Mouse (Mus musculus) hindbrain, embryonic 14.5 days (tissue): ENCODE measurements at regions not wholly inside any gene's neighbourhood (a gene's known extent, or its start where the extent isn't known, plus 50 kb on each side); places are given as distances from the start of the nearest gene placed in this dataset.
"Not testable (repeated sequence)": the region's sequence is repeated elsewhere in the genome, so short reads cannot be mapped to it uniquely, and the experiment has no call there.

Experiments
- ATAC-seq: fragments of 200-750 bp; cut with Nextera tagmentation; 2 replicates; pipeline ENCODE4 v1.8.0; 2017; ENCODE audit warnings: moderate number of reproducible peaks, mild to moderate bottlenecking, moderate TSS enrichment, moderate library complexity; ENCODE audit not compliant: low FRiP score
- DNase-seq: peaks from one replicate; pipeline ENCODE4 v3.0.0-alpha.2; 2015; ENCODE audit warnings: low spot score
- H3K27ac ChIP-seq: fragments of 300-500 bp; sonication (generic); 2 replicates; pipeline ENCODE4 v1.5.1; 2014; ENCODE audit warnings: mild to moderate bottlenecking, moderate library complexity
- H3K27me3 ChIP-seq: fragments of 300-500 bp; sonication (generic); 2 replicates; pipeline ENCODE4 v1.6.1; 2014; ENCODE audit warnings: mild to moderate bottlenecking, low read length, mixed read lengths; ENCODE audit not compliant: control insufficient read depth, insufficient read depth
- H3K36me3 ChIP-seq: fragments of 300-500 bp; sonication (generic); replicated peaks from 2 replicates; pipeline ENCODE4 v1.6.1; 2014; ENCODE audit not compliant: control insufficient read depth, insufficient read depth
- H3K4me1 ChIP-seq: fragments of 300-500 bp; sonication (generic); replicated peaks from 2 replicates; pipeline ENCODE4 v1.6.1; 2014; ENCODE audit warnings: antibody characterized with exemption, low read length, mixed read lengths; ENCODE audit not compliant: control insufficient read depth, insufficient read depth
- H3K4me2 ChIP-seq: fragments of 300-500 bp; sonication (generic); replicated peaks from 2 replicates; pipeline ENCODE4 v1.6.1; 2014; ENCODE audit warnings: mild to moderate bottlenecking, moderate library complexity
- H3K4me3 ChIP-seq: fragments of 300-500 bp; sonication (generic); replicated peaks from 2 replicates; pipeline ENCODE4 v1.5.1; 2014; ENCODE audit warnings: mild to moderate bottlenecking, low read length
- H3K9ac ChIP-seq: fragments of 300-500 bp; sonication (generic); 2 replicates; pipeline ENCODE4 v1.6.1; 2014
- H3K9me3 ChIP-seq: fragments of 300-500 bp; sonication (generic); 2 replicates; pipeline ENCODE4 v1.6.1; 2016; ENCODE audit warnings: low read length; ENCODE audit not compliant: control insufficient read depth
- WGBS: fragments of 180-500 bp; shearing (Covaris S2); extraction: QIAGEN DNeasy Blood & Tissue Kit; methylation state at CpG from one replicate; pipeline ENCODE4 v1.1.7; 2014; 5-methylcytosine and 5-hydroxymethylcytosine counted together

GRCm38 (mm10) chr8:34280433-34280832 is 168.9 kb upstream of the Gm10131 start:
- ATAC-seq: no peak
- peak overlapping the region; percentile 3; the same call in 1 of the 2 replicates for H3K4me3 ChIP-seq
- no peak for DNase-seq
- peak overlapping the region; percentile 36 for H3K4me2 ChIP-seq
- 37% methylated on average over 11 of the region's 11 CpGs for WGBS
- no peaks in the 10 kb centered on the region for H3K4me1 ChIP-seq
- no peaks in the 10 kb centered on the region for H3K36me3 ChIP-seq
- H3K27ac ChIP-seq: no peak overlapping the region
- no peak overlapping the region for H3K9ac ChIP-seq
- H3K27me3 ChIP-seq: no peaks in the 10 kb centered on the region
- no peaks in the 10 kb centered on the region for H3K9me3 ChIP-seq

- Histone ChIP-seq H3K9me3 (no peaks in the 10 kb centered on the region), H3K4me2 (no peak overlapping the region), H3K27ac (no peak overlapping the region), H3K4me1 (no peaks in the 10 kb centered on the region), H3K27me3 (no peaks in the 10 kb centered on the region), H3K4me3 (no peak overlapping the region), H3K36me3 (no peaks in the 10 kb centered on the region), H3K9ac (no peak overlapping the region)
- WGBS: 75% methylated on average over 7 of the region's 7 CpGs
- ATAC-seq: no peak
- no peak for DNase-seq
These were observed 164.6 kb upstream of the Gm10131 start for GRCm38 (mm10) chr8:34275977-34276660.

- not testable (repeated sequence) for H3K9me3 ChIP-seq, DNase-seq, H3K27me3 ChIP-seq, H3K9ac ChIP-seq, H3K36me3 ChIP-seq, H3K4me2 ChIP-seq, H3K4me3 ChIP-seq, H3K4me1 ChIP-seq, H3K27ac ChIP-seq, ATAC-seq
- 93% methylated on average over 2 of the region's 2 CpGs for WGBS
These were observed 163.3 kb upstream of the Gm10131 start for GRCm38 (mm10) chr8:34274796-34275195.

- Histone ChIP-seq H3K27me3 (no peaks in the 10 kb centered on the region), H3K36me3 (no peaks in the 10 kb centered on the region), H3K4me3 (no peak overlapping the region), H3K9ac (no peak overlapping the region), H3K4me2 (no peak overlapping the region), H3K9me3 (no peaks in the 10 kb centered on the region), H3K27ac (no peak overlapping the region), H3K4me1 (no peaks in the 10 kb centered on the region)
- ATAC-seq (no peak), DNase-seq (no peak)
- WGBS: 92% methylated on average over 6 of the region's 6 CpGs
These were observed 162.6 kb upstream of the Gm10131 start for GRCm38 (mm10) chr8:34274171-34274570.

GRCm38 (mm10) chr8:34269848-34270247 is 158.3 kb upstream of the Gm10131 start:
- 80% methylated on average over 6 of the region's 6 CpGs for WGBS

GRCm38 (mm10) chr8:34268806-34269520 is 157.4 kb upstream of the Gm10131 start:
- WGBS: 96% methylated on average over 18 of the region's 18 CpGs

More at GRCm38 (mm10) chr8:34269848-34270247, 158.3 kb upstream of the Gm10131 start:
- no peak overlapping the region for H3K4me2 ChIP-seq
- no peak overlapping the region for H3K27ac ChIP-seq
- no peak for DNase-seq
- H3K4me3 ChIP-seq: no peak overlapping the region
- H3K9me3 ChIP-seq: no peaks in the 10 kb centered on the region
- no peaks in the 10 kb centered on the region for H3K36me3 ChIP-seq
- H3K4me1 ChIP-seq: no peaks in the 10 kb centered on the region
- no peak for ATAC-seq
- no peaks in the 10 kb centered on the region for H3K27me3 ChIP-seq
- no peak overlapping the region for H3K9ac ChIP-seq

GRCm38 (mm10) chr8:34254978-34255377 is 143.4 kb upstream of the Gm10131 start:
- 86% methylated on average over 2 of the region's 2 CpGs for WGBS
- no peak for DNase-seq
- no peak for ATAC-seq
- H3K4me3 ChIP-seq: no peak overlapping the region
- no peaks in the 10 kb centered on the region; the same call in 1 of the 2 replicates for H3K4me1 ChIP-seq
- H3K27me3 ChIP-seq: no peaks in the 10 kb centered on the region
- no peak overlapping the region for H3K4me2 ChIP-seq
- H3K27ac ChIP-seq: no peak overlapping the region
- no peaks in the 10 kb centered on the region for H3K9me3 ChIP-seq
- H3K36me3 ChIP-seq: no peaks in the 10 kb centered on the region
- no peak overlapping the region for H3K9ac ChIP-seq

More at GRCm38 (mm10) chr8:34268806-34269520, 157.4 kb upstream of the Gm10131 start:
- no peak overlapping the region for H3K9ac ChIP-seq
- H3K4me2 ChIP-seq: no peak overlapping the region
- no peak overlapping the region for H3K4me3 ChIP-seq
- DNase-seq (no peak), ATAC-seq (no peak)
- H3K27ac ChIP-seq: no peak overlapping the region
- H3K9me3 ChIP-seq: no peaks in the 10 kb centered on the region
- H3K27me3 ChIP-seq: no peaks in the 10 kb centered on the region
- no peaks in the 10 kb centered on the region for H3K4me1 ChIP-seq
- no peaks in the 10 kb centered on the region for H3K36me3 ChIP-seq

- DNase-seq: no peak
- H3K36me3 ChIP-seq: no peaks in the 10 kb centered on the region
- H3K27ac ChIP-seq: no peak overlapping the region
- no peak for ATAC-seq
- no peak overlapping the region for H3K9ac ChIP-seq
- 92% methylated on average over 7 of the region's 7 CpGs for WGBS
- no peak overlapping the region for H3K4me2 ChIP-seq
- no peaks in the 10 kb centered on the region for H3K27me3 ChIP-seq
- H3K4me1 ChIP-seq: no peaks in the 10 kb centered on the region; the same call in 1 of the 2 replicates
- H3K4me3 ChIP-seq: no peak overlapping the region
- 0 out of 2 replicates have a peak, but pooled peaks cover under 1% of the 10 kb centered on the region for H3K9me3 ChIP-seq
These were observed 140.4 kb upstream of the Gm10131 start for GRCm38 (mm10) chr8:34251934-34252333.

GRCm38 (mm10) chr8:34239346-34239900 is 127.9 kb upstream of the Gm10131 start:
- Histone ChIP-seq H3K36me3 (no peaks in the 10 kb centered on the region), H3K4me1 (no peaks in the 10 kb centered on the region), H3K27ac (no peak overlapping the region), H3K27me3 (no peaks in the 10 kb centered on the region), H3K9ac (no peak overlapping the region), H3K4me2 (no peak overlapping the region), H3K9me3 (no peaks in the 10 kb centered on the region), H3K4me3 (no peak overlapping the region)
- no peak for DNase-seq
- ATAC-seq: no peak
- whole genome bisulfite sequencing: 91% methylated on average over 6 of the region's 6 CpGs
